Mouse (Mus musculus): ENCODE measurements at regions not wholly inside any gene's neighbourhood (a gene's known extent, or its start where the extent isn't known, plus 50 kb on each side); places are given as distances from the start of the nearest gene placed in this dataset.
A peak's percentile ranks its signal among the peaks of the same experiment; 100 is the strongest.

DNA sequence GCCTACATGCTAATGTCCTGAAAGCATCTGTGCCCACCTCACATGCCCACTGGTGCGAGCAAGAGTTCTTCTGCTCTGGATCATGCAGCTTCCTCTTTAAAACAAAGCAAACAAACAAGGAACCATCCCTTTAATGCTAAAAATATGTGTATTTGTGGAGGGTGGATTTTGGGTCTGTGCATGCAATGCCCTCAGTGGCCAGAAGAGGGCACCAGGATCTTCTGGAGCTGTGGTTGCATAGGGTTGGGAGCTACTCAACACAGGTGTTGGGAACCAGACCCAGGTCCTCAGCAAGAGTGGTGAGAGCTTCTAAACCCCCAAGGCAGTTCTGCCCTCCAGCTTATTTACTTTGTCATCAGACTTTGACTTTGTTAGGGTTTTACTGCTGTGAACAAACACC is 201.3 kb downstream of the Matn1 start:
- Histone ChIP-seq H3K4me3 (ENCODE audit: insufficient read depth, low read length) (no peak overlapping the region), H3K4me1 (ENCODE audit: control insufficient read depth, insufficient read depth, low read length) (no peaks in the 10 kb centered on the region), H3K27ac (ENCODE audit: insufficient read depth, low read depth, low read length) (no peak overlapping the region)
- no peak for TF ChIP-seq POLR2A (IDR thresholded peaks at IDR 0.05; ENCODE audit: borderline replicate concordance, low read depth, low read length)
- TF ChIP-seq CTCF (IDR thresholded peaks at IDR 0.05; ENCODE audit: low read depth, low read length) = peak; percentile 51

DNA sequence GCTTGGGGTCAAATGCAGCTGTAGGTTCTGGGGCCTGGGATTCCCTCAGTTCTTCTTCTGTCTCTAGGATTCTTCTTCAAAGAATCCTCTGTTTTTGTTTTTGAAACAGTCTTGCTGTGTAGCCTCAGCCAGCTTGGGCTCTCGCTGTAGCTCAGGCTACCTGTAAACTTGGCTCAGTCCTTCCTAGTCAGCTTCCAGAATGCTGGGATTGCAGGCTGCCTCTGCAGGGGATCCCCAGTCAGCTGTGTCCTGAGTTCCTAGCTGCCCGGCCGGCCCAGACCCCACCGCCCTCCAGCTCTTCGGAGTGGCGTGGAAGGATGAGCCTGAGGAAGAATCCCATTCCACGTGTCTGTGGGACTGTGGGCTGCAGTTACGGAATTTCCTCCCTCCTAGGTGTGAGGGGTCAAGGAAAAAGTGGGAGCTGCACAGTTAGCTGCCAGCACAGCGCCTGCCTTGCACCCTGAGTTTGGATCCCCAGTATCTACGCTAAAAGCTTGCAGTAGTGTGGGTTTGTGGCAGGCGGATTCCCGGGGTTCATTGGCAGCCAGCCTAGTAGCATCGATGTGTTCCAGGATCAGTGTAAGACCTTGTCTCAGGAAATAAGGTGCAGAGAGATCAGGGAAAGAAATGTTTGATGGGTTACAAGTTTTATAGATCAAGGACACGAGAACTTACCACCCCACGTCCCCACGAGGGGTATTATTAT is 204.0 kb downstream of the Matn1 start:
- H3K4me3 ChIP-seq (ENCODE audit: insufficient read depth, low read length) = no peak overlapping the region
- no peak overlapping the region for H3K27ac ChIP-seq (ENCODE audit: insufficient read depth, low read depth, low read length)
- no peaks in the 10 kb centered on the region for H3K4me1 ChIP-seq (ENCODE audit: control insufficient read depth, insufficient read depth, low read length)
- TF ChIP-seq POLR2A (IDR thresholded peaks at IDR 0.05; ENCODE audit: borderline replicate concordance, low read depth, low read length) = no peak
- TF ChIP-seq CTCF (IDR thresholded peaks at IDR 0.05; ENCODE audit: low read depth, low read length) = no peak

DNA sequence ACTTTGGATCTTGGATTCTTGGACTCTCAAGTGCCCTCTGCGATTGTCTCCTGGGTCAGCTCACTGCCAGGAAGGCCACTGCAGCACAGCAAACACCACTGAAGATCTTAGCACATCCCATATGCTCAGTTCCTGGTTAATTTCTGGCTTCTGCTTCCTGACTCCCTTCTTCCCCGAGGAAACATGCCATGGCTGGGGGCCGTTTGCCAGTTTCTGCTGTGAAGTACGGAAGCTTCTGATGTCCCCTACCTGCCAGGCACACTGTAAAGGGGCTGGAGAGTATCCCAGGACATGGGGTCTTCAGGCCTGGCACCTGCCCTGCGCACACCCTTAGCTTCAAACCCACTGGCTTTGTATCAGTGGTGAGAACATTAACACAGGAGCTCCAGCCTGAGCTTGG is 205.3 kb downstream of the Matn1 start:
- H3K4me3 ChIP-seq (ENCODE audit: insufficient read depth, low read length) = no peak overlapping the region
- H3K27ac ChIP-seq (ENCODE audit: insufficient read depth, low read depth, low read length) = no peak overlapping the region
- TF ChIP-seq POLR2A (IDR thresholded peaks at IDR 0.05; ENCODE audit: borderline replicate concordance, low read depth, low read length) = no peak
- TF ChIP-seq CTCF (IDR thresholded peaks at IDR 0.05; ENCODE audit: low read depth, low read length) = no peak
- no peaks in the 10 kb centered on the region for H3K4me1 ChIP-seq (ENCODE audit: control insufficient read depth, insufficient read depth, low read length)

GRCm38 (mm10) chr4:131159712-131160111 is 215.5 kb downstream of the Matn1 start:
- Histone ChIP-seq H3K4me3 (ENCODE audit: insufficient read depth, low read length) (no peak overlapping the region), H3K27ac (ENCODE audit: insufficient read depth, low read depth, low read length) (no peak overlapping the region), H3K4me1 (ENCODE audit: control insufficient read depth, insufficient read depth, low read length) (no peaks in the 10 kb centered on the region)
- TF ChIP-seq CTCF (IDR thresholded peaks at IDR 0.05; ENCODE audit: low read depth, low read length) (no peak), POLR2A (IDR thresholded peaks at IDR 0.05; ENCODE audit: borderline replicate concordance, low read depth, low read length) (no peak)

DNA sequence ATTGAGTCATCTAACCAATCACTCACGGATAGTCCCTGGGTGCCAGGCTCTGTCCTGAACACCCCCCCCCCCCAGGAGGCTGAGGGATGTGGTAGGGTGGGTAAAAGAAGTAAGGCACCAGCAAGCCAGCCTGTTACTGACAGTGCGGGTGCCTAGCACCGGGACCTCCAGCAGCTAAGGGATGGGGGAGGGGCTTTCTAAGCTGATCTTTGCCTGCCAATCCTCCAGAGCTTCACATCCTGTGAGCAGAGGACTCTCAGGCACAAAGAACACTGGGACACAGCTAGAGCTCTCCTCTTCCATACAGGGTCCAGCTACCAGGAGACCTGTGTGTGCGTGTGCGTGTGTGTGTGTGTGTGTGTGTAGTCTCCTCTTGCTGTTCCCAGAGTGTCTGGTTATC is 215.9 kb downstream of the Matn1 start:
- Histone ChIP-seq H3K4me3 (ENCODE audit: insufficient read depth, low read length) (no peak overlapping the region), H3K27ac (ENCODE audit: insufficient read depth, low read depth, low read length) (no peak overlapping the region), H3K4me1 (ENCODE audit: control insufficient read depth, insufficient read depth, low read length) (no peaks in the 10 kb centered on the region)
- TF ChIP-seq POLR2A (IDR thresholded peaks at IDR 0.05; ENCODE audit: borderline replicate concordance, low read depth, low read length) (no peak), CTCF (IDR thresholded peaks at IDR 0.05; ENCODE audit: low read depth, low read length) (no peak)

DNA sequence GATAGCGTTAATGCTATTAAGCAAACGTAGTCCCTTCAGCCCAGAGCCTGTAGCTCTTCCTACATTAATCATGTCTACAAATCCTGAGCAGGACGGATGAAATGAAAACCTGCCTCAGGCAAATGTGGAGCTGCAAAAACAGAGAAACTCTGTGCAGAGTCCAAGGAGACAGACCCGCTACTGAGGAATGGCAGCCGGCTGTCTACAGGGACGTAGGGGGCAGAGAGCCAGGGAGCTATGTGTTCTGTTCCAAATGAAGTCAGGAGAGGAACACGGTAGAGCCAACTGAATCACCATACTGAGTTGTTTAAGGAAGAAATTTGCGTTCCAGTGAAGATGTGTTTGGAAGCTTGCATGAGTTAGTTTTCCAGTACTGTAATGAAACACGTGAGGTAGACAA is 217.3 kb downstream of the Matn1 start:
- no peak overlapping the region for H3K27ac ChIP-seq (ENCODE audit: insufficient read depth, low read depth, low read length)
- H3K4me1 ChIP-seq (ENCODE audit: control insufficient read depth, insufficient read depth, low read length) = no peaks in the 10 kb centered on the region
- no peak overlapping the region for H3K4me3 ChIP-seq (ENCODE audit: insufficient read depth, low read length)
- no peak for TF ChIP-seq POLR2A (IDR thresholded peaks at IDR 0.05; ENCODE audit: borderline replicate concordance, low read depth, low read length)
- TF ChIP-seq CTCF (IDR thresholded peaks at IDR 0.05; ENCODE audit: low read depth, low read length) = no peak

GRCm38 (mm10) chr4:131163782-131164315 is 219.7 kb downstream of the Matn1 start:
- Histone ChIP-seq H3K4me1 (ENCODE audit: control insufficient read depth, insufficient read depth, low read length) (no peaks in the 10 kb centered on the region), H3K27ac (ENCODE audit: insufficient read depth, low read depth, low read length) (no peak overlapping the region), H3K4me3 (ENCODE audit: insufficient read depth, low read length) (no peak overlapping the region)
- TF ChIP-seq CTCF (IDR thresholded peaks at IDR 0.05; ENCODE audit: low read depth, low read length) (no peak), POLR2A (IDR thresholded peaks at IDR 0.05; ENCODE audit: borderline replicate concordance, low read depth, low read length) (no peak)

GRCm38 (mm10) chr4:131166574-131167270 is 222.5 kb downstream of the Matn1 start:
- H3K4me1 ChIP-seq (ENCODE audit: control insufficient read depth, insufficient read depth, low read length) = no peaks in the 10 kb centered on the region
- no peak overlapping the region for H3K4me3 ChIP-seq (ENCODE audit: insufficient read depth, low read length)
- TF ChIP-seq CTCF (IDR thresholded peaks at IDR 0.05; ENCODE audit: low read depth, low read length) (no peak), POLR2A (IDR thresholded peaks at IDR 0.05; ENCODE audit: borderline replicate concordance, low read depth, low read length) (no peak)
- no peak overlapping the region for H3K27ac ChIP-seq (ENCODE audit: insufficient read depth, low read depth, low read length)

- Histone ChIP-seq H3K27ac (ENCODE audit: insufficient read depth, low read depth, low read length) (no peak overlapping the region), H3K4me3 (ENCODE audit: insufficient read depth, low read length) (no peak overlapping the region), H3K4me1 (ENCODE audit: control insufficient read depth, insufficient read depth, low read length) (no peaks in the 10 kb centered on the region)
- TF ChIP-seq POLR2A (IDR thresholded peaks at IDR 0.05; ENCODE audit: borderline replicate concordance, low read depth, low read length) = no peak
- no peak for TF ChIP-seq CTCF (IDR thresholded peaks at IDR 0.05; ENCODE audit: low read depth, low read length)
Measured at GRCm38 (mm10) chr4:131167921-131168320, 223.7 kb downstream of the Matn1 start.

DNA sequence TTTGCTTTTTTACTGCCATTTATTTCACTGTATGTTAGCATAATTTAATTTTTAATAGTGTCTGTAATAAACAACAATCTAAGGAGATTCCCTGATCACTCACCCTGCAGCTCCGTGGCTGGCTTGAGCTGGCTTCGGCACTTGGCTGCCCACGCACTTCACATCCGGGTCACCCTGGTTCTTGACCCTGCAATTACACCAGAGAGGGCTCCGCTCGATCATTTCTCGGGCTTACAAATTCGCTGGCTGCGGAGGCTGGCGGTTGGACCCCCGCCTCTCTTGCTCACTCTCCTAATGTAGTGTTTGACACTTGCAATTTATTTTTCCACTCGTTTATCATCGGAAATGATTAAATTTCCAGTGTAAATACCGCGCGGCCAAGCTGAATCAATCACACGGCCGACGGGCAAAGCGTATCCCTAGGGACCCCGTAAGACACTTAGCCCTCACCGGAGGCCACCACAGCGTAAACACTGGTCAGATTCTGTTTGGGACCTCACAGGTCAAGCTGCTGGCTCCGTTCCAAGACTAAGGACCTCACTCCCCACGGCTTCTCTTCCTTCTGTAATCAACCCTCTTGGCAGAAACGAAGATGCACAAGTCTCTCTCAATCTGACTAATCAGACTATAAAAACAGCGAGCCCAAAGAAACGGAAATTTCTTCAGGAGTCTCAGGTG is 229.7 kb downstream of the Matn1 start:
- Histone ChIP-seq H3K4me1 (ENCODE audit: control insufficient read depth, insufficient read depth, low read length) (no peaks in the 10 kb centered on the region), H3K27ac (ENCODE audit: insufficient read depth, low read depth, low read length) (no peak overlapping the region), H3K4me3 (ENCODE audit: insufficient read depth, low read length) (no peak overlapping the region)
- TF ChIP-seq CTCF (IDR thresholded peaks at IDR 0.05; ENCODE audit: low read depth, low read length) (no peak), POLR2A (IDR thresholded peaks at IDR 0.05; ENCODE audit: borderline replicate concordance, low read depth, low read length) (no peak)

Data from bone marrow macrophage, adult 2 months (primary cell).